Mouse (Mus musculus) embryonic fibroblast, embryonic 13.5 days (primary cell): Measurements from ENCODE around the gene Cd86.

Experiments
- CTCF ChIP-seq: IDR thresholded peaks from 2 replicates; pipeline ENCODE4 v1.5.1; 2011; ENCODE audit warnings: mild to moderate bottlenecking, control low read depth, low read length, moderate library complexity, borderline replicate concordance; ENCODE audit not compliant: insufficient read depth
- POLR2A ChIP-seq: IDR thresholded peaks from 2 replicates; pipeline ENCODE4 v1.6.1; 2011; ENCODE audit warnings: low read depth, mild to moderate bottlenecking, control low read depth, low read length, moderate library complexity

DNA sequence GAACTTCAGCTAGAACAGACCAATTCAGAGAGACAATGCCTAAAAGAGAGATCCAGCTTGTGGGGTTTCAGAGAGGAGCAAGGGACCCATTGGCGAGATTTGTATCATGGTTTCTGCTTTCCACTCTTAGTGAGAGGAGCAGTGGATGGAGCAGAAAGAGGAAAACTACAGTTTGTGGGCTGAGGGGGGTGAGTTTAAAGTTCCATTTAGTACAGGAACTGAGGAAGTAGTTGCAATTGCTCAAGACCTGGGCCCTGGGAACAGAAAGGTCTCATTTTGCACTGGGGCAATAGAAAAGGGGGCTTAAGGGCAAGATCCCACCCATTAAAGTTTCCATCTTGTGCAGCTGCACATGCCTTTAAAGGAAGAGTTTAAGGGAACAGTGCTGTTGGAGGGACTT, 76.0 kb downstream of the Cd86 start:
- TF ChIP-seq CTCF (no peak), POLR2A (no peak)
